Mouse (Mus musculus): ENCODE data around the gene Abcb8. TPM values are rescaled to one million over a fixed set of nuclear protein-coding genes. Genes with fewer than 3 reads are reported as not detected.

The Abcb8 gene
- total and polyA plus RNA-seq, 3 experiments: 76.9 to 124 TPM; not detected in 1

DNA sequence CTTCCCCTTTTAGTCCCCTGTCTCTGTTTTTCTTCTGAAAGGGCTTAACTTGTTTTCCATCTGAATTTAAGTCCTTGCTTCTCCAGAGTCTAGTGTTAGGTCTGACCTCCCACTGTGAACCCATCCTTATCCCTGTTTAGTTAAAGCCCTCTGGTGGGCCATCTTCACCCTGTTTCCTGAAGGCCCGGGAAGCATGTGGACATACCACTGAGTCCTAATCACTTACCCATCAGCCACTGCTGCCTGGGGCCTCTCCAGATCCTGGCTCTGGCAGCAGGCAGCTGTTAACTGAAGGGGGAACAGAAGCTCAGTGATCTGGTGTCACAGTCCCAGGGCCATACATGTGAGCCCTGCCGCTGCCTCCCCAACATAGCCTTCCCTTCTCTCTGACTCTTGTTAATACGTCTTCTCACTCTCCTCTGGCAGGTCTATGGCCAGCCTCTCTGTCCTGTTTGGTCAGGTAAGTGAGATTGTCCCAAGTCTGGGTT, 12.0 kb downstream of the Abcb8 start:
- Histone ChIP-seq H3K27ac (ENCODE audit: control insufficient read depth, low read depth, low read length) (peak overlapping the region; percentile 40), H3K27me3 (ENCODE audit: control insufficient read depth in 1 of 2, insufficient read depth in 2 of 2, low read length in 2 of 2) (no peaks in the 10 kb centered on the region), H3K9ac (ENCODE audit: control insufficient read depth, low read depth, low read length, poor library complexity, severe bottlenecking) (no peak overlapping the region), H3K4me1 (ENCODE audit: control insufficient read depth in 1 of 2, insufficient read depth in 2 of 2, low read length in 2 of 2) (peaks cover 15 to 20% of the 10 kb centered on the region in 2 experiments), H3K79me2 (ENCODE audit: control insufficient read depth, insufficient read depth, low read length, poor library complexity) (no peaks in the 10 kb centered on the region), H3K4me3 (ENCODE audit: control insufficient read depth in 1 of 2, insufficient read depth in 1 of 2, low read depth in 2 of 2, low read length in 2 of 2) (no peak overlapping the region), H3K36me3 (ENCODE audit: control insufficient read depth in 1 of 2, insufficient read depth in 2 of 2, low read length in 2 of 2) (peaks cover 0 to 18% of the 10 kb centered on the region in 2 experiments; a peak in 3 of 4 replicates), H3K9me3 (replicated peaks; ENCODE audit: insufficient read depth, low read length) (no peaks in the 10 kb centered on the region)
- TF ChIP-seq CHD1 (IDR thresholded peaks at IDR 0.05; ENCODE audit: low read depth, low read length) (no peak), BHLHE40 (IDR thresholded peaks at IDR 0.05; ENCODE audit: borderline replicate concordance, low read depth, low read length) (0 out of 2 replicates have a peak, but pooled peaks have one; percentile 8), MYC (IDR thresholded peaks at IDR 0.05; ENCODE audit: low read depth, low read length) (0 out of 2 replicates have a peak, but pooled peaks have one; percentile 15), SIN3A (IDR thresholded peaks at IDR 0.05; ENCODE audit: low read length) (0 out of 2 replicates have a peak, but pooled peaks have one; percentile 32), USF2 (IDR thresholded peaks at IDR 0.05; ENCODE audit: borderline replicate concordance in 1 of 2, insufficient read depth in 1 of 2, low read depth in 1 of 2, low read length in 2 of 2) (no peak), RAD21 (IDR thresholded peaks at IDR 0.05; ENCODE audit: low read depth, low read length) (no peak), TCF12 (IDR thresholded peaks at IDR 0.05; ENCODE audit: low read depth, low read length) (0 out of 2 replicates have a peak, but pooled peaks have one; percentile 4), NELFE (IDR thresholded peaks at IDR 0.05; ENCODE audit: low read depth, low read length) (no peak), RCOR1 (IDR thresholded peaks at IDR 0.05; ENCODE audit: low read depth, low read length) (no peak)
- DNase-seq (ENCODE audit: low read depth, low spot score): peak; percentile 63

DNA sequence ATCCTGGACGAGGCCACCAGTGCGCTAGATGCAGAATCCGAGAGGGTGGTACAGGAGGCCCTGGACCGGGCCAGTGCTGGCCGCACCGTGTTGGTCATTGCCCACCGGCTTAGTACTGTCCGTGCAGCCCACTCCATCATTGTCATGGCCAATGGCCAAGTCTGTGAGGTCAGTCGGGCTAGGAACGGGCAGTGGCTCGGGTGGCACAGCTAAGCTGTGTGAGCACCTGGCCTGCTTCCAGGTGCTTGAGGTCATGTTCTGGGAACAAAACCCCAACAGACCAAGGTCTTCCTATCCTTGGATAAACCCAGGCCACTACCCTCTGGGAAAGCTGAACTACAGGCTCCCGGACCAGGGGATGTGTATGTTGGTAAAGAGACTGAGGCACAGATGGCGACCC, 15.2 kb downstream of the Abcb8 start:
- no peaks in the 10 kb centered on the region for H3K79me2 ChIP-seq (ENCODE audit: control insufficient read depth, insufficient read depth, low read length, poor library complexity)

DNA sequence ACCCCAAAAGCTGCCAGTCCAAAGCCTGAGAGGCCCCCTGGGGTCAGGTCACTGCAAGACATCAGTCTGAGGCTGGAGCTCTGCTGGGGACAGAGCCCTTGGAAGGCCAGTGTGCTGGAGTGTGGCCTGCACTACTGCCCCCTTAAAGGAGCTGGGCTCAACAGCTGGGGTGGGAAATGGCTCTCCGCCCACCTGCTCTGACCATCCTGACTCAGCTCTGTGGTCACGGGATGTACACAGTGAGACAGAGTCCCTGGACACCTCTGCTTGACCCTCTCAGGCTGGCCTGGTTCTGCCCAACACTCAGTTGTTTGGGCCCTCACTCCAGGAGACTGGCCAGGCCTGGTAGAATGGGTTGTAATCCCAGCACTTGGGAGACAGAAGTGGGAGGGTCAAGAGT, 16.0 kb downstream of the Abcb8 start:
- Histone ChIP-seq H3K79me2 (ENCODE audit: control insufficient read depth, insufficient read depth, low read length, poor library complexity) (no peaks in the 10 kb centered on the region), H3K9me3 (replicated peaks; ENCODE audit: insufficient read depth, low read length) (no peaks in the 10 kb centered on the region), H3K27me3 (ENCODE audit: control insufficient read depth in 1 of 2, insufficient read depth in 2 of 2, low read length in 2 of 2) (no peaks in the 10 kb centered on the region), H3K4me3 (ENCODE audit: control insufficient read depth in 1 of 2, insufficient read depth in 1 of 2, low read depth in 2 of 2, low read length in 2 of 2) (no peak overlapping the region), H3K9ac (ENCODE audit: control insufficient read depth, low read depth, low read length, poor library complexity, severe bottlenecking) (no peak overlapping the region), H3K4me1 (ENCODE audit: control insufficient read depth in 1 of 2, insufficient read depth in 2 of 2, low read length in 2 of 2) (peaks cover 9 to 14% of the 10 kb centered on the region in 2 experiments), H3K27ac (ENCODE audit: control insufficient read depth, low read depth, low read length) (no peak overlapping the region), H3K36me3 (ENCODE audit: control insufficient read depth in 1 of 2, insufficient read depth in 2 of 2, low read length in 2 of 2) (peaks cover 0 to 12% of the 10 kb centered on the region in 2 experiments; a peak in 3 of 4 replicates)
- TF ChIP-seq ZKSCAN1 (IDR thresholded peaks at IDR 0.05; ENCODE audit: low read depth, low read length) (no peak), JUND (IDR thresholded peaks at IDR 0.05; ENCODE audit: low read depth, low read length) (no peak), MYB (IDR thresholded peaks at IDR 0.05; ENCODE audit: low read depth, low read length) (no peak), RAD21 (IDR thresholded peaks at IDR 0.05; ENCODE audit: low read depth, low read length) (no peak), MEF2A (IDR thresholded peaks at IDR 0.05; ENCODE audit: extremely low read depth, insufficient replicate concordance, low read depth, low read length, poor library complexity, severe bottlenecking) (no peak), CHD1 (IDR thresholded peaks at IDR 0.05; ENCODE audit: low read depth, low read length) (no peak), TBP (IDR thresholded peaks at IDR 0.05; ENCODE audit: low read depth, low read length) (no peak), MAZ (IDR thresholded peaks at IDR 0.05; ENCODE audit: low read depth, low read length) (no peak), ZMIZ1 (IDR thresholded peaks at IDR 0.05; ENCODE audit: low read depth, low read length) (no peak), ZC3H11A (IDR thresholded peaks at IDR 0.05; ENCODE audit: low read depth, low read length) (no peak), ELF1 (IDR thresholded peaks at IDR 0.05; ENCODE audit: low read depth, low read length) (no peak), GATA1 (IDR thresholded peaks at IDR 0.05; ENCODE audit: low read depth, low read length) (no peak), NELFE (IDR thresholded peaks at IDR 0.05; ENCODE audit: low read depth, low read length) (no peak), CTCF (IDR thresholded peaks at IDR 0.05 in 2 of 3, conservative IDR thresholded peaks at IDR 0.05 in 1 of 3; ENCODE audit: control insufficient read depth in 1 of 3, insufficient read depth in 1 of 3, low read depth in 2 of 3, low read length in 3 of 3, poor library complexity in 1 of 3, severe bottlenecking in 1 of 3) (no peak), POLR2AphosphoS5 (IDR thresholded peaks at IDR 0.05; ENCODE audit: borderline replicate concordance, low read depth, low read length) (no peak), TCF12 (IDR thresholded peaks at IDR 0.05; ENCODE audit: low read depth, low read length) (no peak), UBTF (IDR thresholded peaks at IDR 0.05; ENCODE audit: borderline replicate concordance, insufficient read depth, low read depth, low read length) (no peak), KAT2A (conservative IDR thresholded peaks at IDR 0.05; ENCODE audit: low read depth, low read length) (no peak), SIN3A (IDR thresholded peaks at IDR 0.05; ENCODE audit: low read length) (no peak)
- DNase-seq (ENCODE audit: low read depth, low spot score): no peak

More for the DNA sequence above, 15.2 kb downstream of the Abcb8 start:
- no peak for DNase-seq (ENCODE audit: low read depth, low spot score)
- Histone ChIP-seq H3K27ac (ENCODE audit: control insufficient read depth, low read depth, low read length) (no peak overlapping the region), H3K27me3 (ENCODE audit: control insufficient read depth in 1 of 2, insufficient read depth in 2 of 2, low read length in 2 of 2) (no peaks in the 10 kb centered on the region), H3K36me3 (ENCODE audit: control insufficient read depth in 1 of 2, insufficient read depth in 2 of 2, low read length in 2 of 2) (peaks cover 0 to 18% of the 10 kb centered on the region in 2 experiments; a peak in 3 of 4 replicates), H3K9ac (ENCODE audit: control insufficient read depth, low read depth, low read length, poor library complexity, severe bottlenecking) (no peak overlapping the region), H3K9me3 (replicated peaks; ENCODE audit: insufficient read depth, low read length) (no peaks in the 10 kb centered on the region), H3K4me1 (ENCODE audit: control insufficient read depth in 1 of 2, insufficient read depth in 2 of 2, low read length in 2 of 2) (peaks cover 15 to 20% of the 10 kb centered on the region in 2 experiments), H3K4me3 (ENCODE audit: control insufficient read depth in 1 of 2, insufficient read depth in 1 of 2, low read depth in 2 of 2, low read length in 2 of 2) (no peak overlapping the region)
- TF ChIP-seq ZNF384 (IDR thresholded peaks at IDR 0.05; ENCODE audit: low read depth, low read length): no peak
